Mouse (Mus musculus): ENCODE results near the gene Lkaaear1. TPM values are rescaled to one million over a fixed set of nuclear protein-coding genes. Genes with fewer than 3 reads are reported as not detected.

Gene Lkaaear1
- total and polyA plus RNA-seq, 3 experiments = not detected

DNA sequence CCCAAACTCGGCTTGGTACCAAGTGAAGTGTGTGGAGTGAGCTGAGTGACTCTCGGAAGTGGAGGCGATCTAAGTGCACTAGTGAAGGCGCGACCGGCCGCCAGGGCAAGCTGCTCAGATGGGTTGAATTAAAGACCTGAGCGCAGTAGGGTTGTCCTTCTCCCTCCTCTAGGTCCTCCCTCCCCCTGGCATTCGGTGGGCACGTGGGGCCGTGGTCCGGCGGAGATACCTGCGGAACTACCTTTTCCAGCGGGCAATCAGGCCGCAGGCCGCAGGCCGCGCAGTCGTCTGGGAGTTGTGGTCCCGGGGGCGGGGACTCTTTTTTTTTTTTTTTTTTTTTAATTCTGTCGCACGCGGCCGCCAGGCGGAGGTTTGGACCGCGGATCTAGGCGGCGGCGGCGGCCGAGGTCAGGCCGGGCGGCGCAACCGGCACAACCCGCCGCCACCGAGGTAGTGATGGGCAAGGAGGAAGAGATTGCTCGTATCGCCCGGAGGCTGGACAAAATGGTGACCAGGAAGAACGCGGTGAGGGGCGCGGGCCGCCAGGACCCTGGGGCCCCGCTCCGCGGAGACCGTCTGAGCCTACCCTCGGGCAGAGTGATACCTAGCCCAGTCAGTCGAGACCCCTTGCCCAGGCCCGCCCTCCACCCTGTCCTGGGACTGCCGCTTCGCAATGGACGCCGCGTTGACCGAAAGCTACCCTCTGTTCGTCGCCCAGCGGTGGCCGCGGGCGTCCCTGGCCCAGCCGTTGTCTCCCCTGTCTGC, 18.1 kb downstream of the Lkaaear1 start, which contains the start of gene Tcea2 (continued):
- TF ChIP-seq USF2 (conservative IDR thresholded peaks at IDR 0.05; ENCODE audit: low read depth, low read length) = no peak
- peak; percentile 79; the same call in 1 of the 2 replicates for TF ChIP-seq MYC (IDR thresholded peaks at IDR 0.05; ENCODE audit: low read depth, low read length)
- peak; percentile 31 for TF ChIP-seq SMC3 (IDR thresholded peaks at IDR 0.05; ENCODE audit: low read depth, low read length)
- no peak for TF ChIP-seq MAFK (IDR thresholded peaks at IDR 0.05; ENCODE audit: insufficient replicate concordance, low read length)
- peak; percentile 99 for TF ChIP-seq ZNF384 (IDR thresholded peaks at IDR 0.05; ENCODE audit: low read depth, low read length)
- no peak; the same call in 1 of the 2 replicates for TF ChIP-seq SIN3A (IDR thresholded peaks at IDR 0.05; ENCODE audit: low read length)
- peak; percentile 60; the same call in 1 of the 2 replicates for TF ChIP-seq KAT2A (IDR thresholded peaks at IDR 0.05; ENCODE audit: insufficient replicate concordance, low read length)
- peak; percentile 22; the same call in 1 of the 2 replicates for TF ChIP-seq CHD2 (IDR thresholded peaks at IDR 0.05; ENCODE audit: low read length)
- no peak for TF ChIP-seq E2F4 (IDR thresholded peaks at IDR 0.05; ENCODE audit: insufficient replicate concordance, low read depth, low read length)
- TF ChIP-seq ZC3H11A (IDR thresholded peaks at IDR 0.05; ENCODE audit: low read depth, low read length) = no peak
- TF ChIP-seq ELF1 (IDR thresholded peaks at IDR 0.05; ENCODE audit: low read depth, low read length) = peak; percentile 69
- peak; percentile 36; the same call in 1 of the 2 replicates for TF ChIP-seq IRF4 (IDR thresholded peaks at IDR 0.05; ENCODE audit: low read depth, low read length)

DNA sequence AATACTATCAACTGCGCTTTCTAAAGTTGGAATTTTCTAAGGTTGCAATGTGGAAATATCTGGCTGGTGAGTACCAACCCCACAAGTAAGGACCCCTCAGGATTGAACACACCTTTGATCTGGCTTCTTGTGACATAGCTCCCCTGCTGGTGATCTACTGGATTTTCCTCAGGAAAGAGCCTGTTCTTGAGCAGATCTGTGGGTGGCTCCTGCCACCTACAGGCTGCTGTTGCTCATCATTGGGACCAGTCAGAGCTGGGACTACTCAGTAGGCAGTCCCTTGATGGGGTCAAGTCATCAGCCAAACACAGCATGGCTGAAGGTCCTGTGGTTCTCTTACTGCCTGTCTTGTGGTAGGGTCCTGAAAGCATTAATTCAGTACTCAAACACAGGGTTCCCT, 19.5 kb downstream of the Lkaaear1 start:
- Histone ChIP-seq H3K27me3 (replicated peaks) (peaks cover 5% of the 10 kb centered on the region), H3K4me2 (ENCODE audit: insufficient read depth, low read depth, poor library complexity, severe bottlenecking) (no peak overlapping the region), H3K27ac (ENCODE audit: insufficient read depth, low read depth) (no peak overlapping the region), H3K4me3 (replicated peaks in 1 of 3; ENCODE audit: low read depth in 2 of 3, low read length in 2 of 3, poor library complexity in 1 of 3) (no peak overlapping the region), H3K9ac (ENCODE audit: insufficient read depth, low read depth) (no peak overlapping the region), H3K9me3 (replicated peaks; ENCODE audit: low read length) (no peaks in the 10 kb centered on the region), H3K4me1 (ENCODE audit: control insufficient read depth in 1 of 2, insufficient read depth in 2 of 2) (peaks cover 21 to 46% of the 10 kb centered on the region in 2 experiments), H3K36me3 (replicated peaks in 1 of 2; ENCODE audit: control insufficient read depth in 1 of 2, insufficient read depth in 1 of 2, low read length in 1 of 2) (peaks cover 0 to 2% of the 10 kb centered on the region in 2 experiments), H3K79me2 (replicated peaks; ENCODE audit: control insufficient read depth, extremely low read depth, insufficient read depth, poor library complexity, severe bottlenecking) (no peaks in the 10 kb centered on the region)
- DNase-seq (ENCODE audit: extremely low read depth) = peak; percentile 87
- in situ Hi-C loops (cut with MboI; ENCODE audit: low pct_ligation_motif_present, low pct_unique_long_range_greater_than_20kb, low sequenced_read_pairs) (loop anchor here (5.0 kb wide), 1 partner anchor 36 kb away; no protein-coding TSS in a partner anchor), dilution Hi-C loops (cut with MboI; ENCODE audit: extremely low pct_ligation_motif_present, extremely low pct_unique_long_range_greater_than_20kb, low sequenced_read_pairs) (no loop called here)
- TF ChIP-seq CTCF (conservative IDR thresholded peaks at IDR 0.05 in 1 of 2, IDR thresholded peaks at IDR 0.05 in 1 of 2; ENCODE audit: low read depth in 2 of 2, low read length in 2 of 2) = peak; percentile 83 to 100
- peak; percentile 55; the same call in 1 of the 2 replicates for TF ChIP-seq JUND (conservative IDR thresholded peaks at IDR 0.05; ENCODE audit: low read depth, low read length)
- peak; percentile 43; the same call in 1 of the 2 replicates for TF ChIP-seq ELF1 (IDR thresholded peaks at IDR 0.05; ENCODE audit: low read depth, low read length)
- no peak for TF ChIP-seq TCF12 (IDR thresholded peaks at IDR 0.05; ENCODE audit: low read depth, low read length)
- 0 out of 2 replicates have a peak, but pooled peaks have one; percentile 18 for TF ChIP-seq BHLHE40 (IDR thresholded peaks at IDR 0.05; ENCODE audit: low read depth, low read length)
- peak; percentile 61; the same call in 1 of the 2 replicates for TF ChIP-seq MAZ (IDR thresholded peaks at IDR 0.05; ENCODE audit: low read depth, low read length)
- TF ChIP-seq SMC3 (IDR thresholded peaks at IDR 0.05; ENCODE audit: low read depth, low read length) = peak; percentile 80
- TF ChIP-seq HCFC1 (IDR thresholded peaks at IDR 0.05; ENCODE audit: low read depth, low read length) = peak; percentile 49
- no peak for TF ChIP-seq USF1 (IDR thresholded peaks at IDR 0.05; ENCODE audit: low read depth, low read length)
- TF ChIP-seq POLR2A (IDR thresholded peaks at IDR 0.05; ENCODE audit: low read depth, low read length) = peak; percentile 47; the same call in 1 of the 2 replicates
- peak; percentile 85; the same call in 1 of the 2 replicates for TF ChIP-seq NELFE (IDR thresholded peaks at IDR 0.05; ENCODE audit: low read depth, low read length)
- no peak for TF ChIP-seq TBP (conservative IDR thresholded peaks at IDR 0.05; ENCODE audit: low read depth, low read length)
- peak; percentile 64; the same call in 1 of the 2 replicates for TF ChIP-seq IRF4 (IDR thresholded peaks at IDR 0.05; ENCODE audit: low read depth, low read length)
- TF ChIP-seq GABPA (IDR thresholded peaks at IDR 0.05; ENCODE audit: insufficient replicate concordance, low read depth, low read length) = no peak
- TF ChIP-seq ZKSCAN1 (IDR thresholded peaks at IDR 0.05; ENCODE audit: borderline replicate concordance, low read depth, low read length) = no peak
- peak; percentile 61 for TF ChIP-seq ZNF384 (IDR thresholded peaks at IDR 0.05; ENCODE audit: low read depth, low read length)
- peak; percentile 48; the same call in 1 of the 2 replicates for TF ChIP-seq MEF2A (IDR thresholded peaks at IDR 0.05; ENCODE audit: borderline replicate concordance, low read depth, low read length)
- peak; percentile 52; the same call in 1 of the 2 replicates for TF ChIP-seq ZMIZ1 (IDR thresholded peaks at IDR 0.05; ENCODE audit: low read depth, low read length)
- peak; percentile 47; the same call in 1 of the 2 replicates for TF ChIP-seq MXI1 (IDR thresholded peaks at IDR 0.05; ENCODE audit: low read depth, low read length)
- TF ChIP-seq USF2 (conservative IDR thresholded peaks at IDR 0.05; ENCODE audit: low read depth, low read length) = no peak
- TF ChIP-seq E2F4 (IDR thresholded peaks at IDR 0.05; ENCODE audit: insufficient replicate concordance, low read depth, low read length) = no peak
- peak; percentile 89 for TF ChIP-seq MYC (IDR thresholded peaks at IDR 0.05; ENCODE audit: low read depth, low read length)
- TF ChIP-seq NRF1 (IDR thresholded peaks at IDR 0.05; ENCODE audit: low read depth, low read length) = peak; percentile 36; the same call in 1 of the 2 replicates
- TF ChIP-seq RAD21 (IDR thresholded peaks at IDR 0.05; ENCODE audit: low read depth, low read length) = peak; percentile 100
- peak; percentile 12; the same call in 1 of the 2 replicates for TF ChIP-seq ZC3H11A (IDR thresholded peaks at IDR 0.05; ENCODE audit: low read depth, low read length)

Measured in CH12.LX (cell line).